Mouse (Mus musculus) thymus, postnatal 10 days (tissue): ENCODE measurements around the gene Plcb4.
"Not testable (repeated sequence)": the region's sequence is repeated elsewhere in the genome, so short reads cannot be mapped to it uniquely, and the experiment has no call there.

Experiments
- DNase-seq, 2 experiments: peaks; one replicate each; pipeline ENCODE4 v3.0.0; 2021; ENCODE audit warnings: low spot score in 2 of 2

Gene Plcb4

DNA sequence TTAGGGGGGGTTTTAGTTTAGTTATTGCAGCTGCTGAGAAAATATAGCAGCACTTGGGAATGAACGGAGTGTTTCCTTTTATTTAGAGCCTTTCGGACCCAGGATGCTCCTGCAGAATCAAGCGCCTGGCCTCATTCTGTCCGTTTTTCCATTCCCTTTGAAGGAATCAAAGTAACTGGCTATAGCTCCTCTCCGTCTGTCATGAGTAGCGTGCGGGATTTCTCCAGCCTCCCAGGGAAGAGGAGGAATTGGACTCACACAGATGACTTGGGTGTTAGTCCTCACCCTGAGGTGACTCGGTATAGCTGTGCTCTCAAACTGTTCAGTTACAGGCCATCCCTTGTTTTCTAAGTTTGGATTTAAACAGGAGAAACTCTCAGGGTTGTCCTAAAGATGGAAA, 14.8 kb downstream of the Plcb4 start:
- DNase-seq = no peak

DNA sequence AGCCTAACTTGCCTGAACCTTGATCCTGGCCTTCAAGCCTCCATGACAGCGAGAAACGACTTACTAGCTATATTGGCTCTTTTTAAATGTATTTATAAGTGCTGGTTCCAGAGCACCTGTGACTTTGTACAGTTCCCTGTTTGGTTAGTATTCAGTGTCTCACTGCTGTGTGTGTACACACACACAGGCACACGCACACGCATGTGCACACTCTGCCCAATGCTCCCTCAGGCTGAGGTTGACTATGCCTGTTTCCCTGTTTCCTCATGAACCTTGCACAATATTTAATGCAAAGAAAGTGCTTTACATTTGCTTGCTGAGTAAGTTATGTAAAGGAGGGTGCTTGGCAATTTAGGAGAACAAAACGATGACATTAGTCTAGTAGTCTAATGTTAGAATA, 16.5 kb downstream of the Plcb4 start:
- DNase-seq = no peak

DNA sequence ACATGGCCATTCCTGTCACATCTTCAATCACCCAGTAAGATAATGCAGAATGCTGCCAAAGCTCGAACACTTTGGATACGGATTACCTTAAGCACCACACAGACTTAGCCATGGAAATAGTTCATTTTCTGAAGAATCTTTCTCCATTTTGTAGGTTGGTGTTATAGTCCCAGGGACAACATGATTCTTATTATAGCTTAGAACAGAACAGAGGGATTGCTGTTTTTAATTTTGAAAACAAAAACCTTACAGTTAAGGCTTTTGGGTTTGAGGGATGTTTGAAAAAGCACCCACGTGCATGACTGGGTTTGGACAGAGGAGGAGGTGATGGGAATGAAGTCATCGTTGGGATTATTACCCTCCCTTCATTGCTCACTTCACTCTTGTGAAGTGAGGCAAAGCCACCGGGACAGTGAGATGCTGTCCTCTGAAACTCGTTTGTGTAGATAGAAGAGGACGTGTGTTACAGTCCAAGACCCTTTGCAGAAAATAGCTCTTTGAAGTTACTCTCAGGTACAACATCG, 18.2 kb downstream of the Plcb4 start:
- no peak for DNase-seq

DNA sequence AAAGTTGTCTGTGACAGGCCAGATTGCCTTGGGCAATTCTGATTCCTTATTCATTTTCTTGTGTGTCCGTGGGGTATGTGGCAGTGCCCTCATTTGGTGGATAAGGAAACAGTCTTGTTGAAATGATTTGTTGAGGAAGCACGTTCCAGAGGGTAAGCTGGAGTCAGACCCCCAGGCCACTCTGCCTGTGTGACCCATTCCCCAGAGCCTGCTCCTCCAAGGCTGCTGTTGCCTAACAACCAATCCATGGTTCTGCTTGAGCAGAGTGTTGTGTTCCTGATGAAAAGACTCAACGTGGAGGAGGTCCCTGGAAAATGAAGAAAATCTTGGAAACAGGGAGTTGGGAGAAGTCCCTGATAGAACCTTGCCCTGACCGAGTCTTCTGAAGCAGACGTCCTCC, 18.8 kb downstream of the Plcb4 start:
- no peak for DNase-seq

DNA sequence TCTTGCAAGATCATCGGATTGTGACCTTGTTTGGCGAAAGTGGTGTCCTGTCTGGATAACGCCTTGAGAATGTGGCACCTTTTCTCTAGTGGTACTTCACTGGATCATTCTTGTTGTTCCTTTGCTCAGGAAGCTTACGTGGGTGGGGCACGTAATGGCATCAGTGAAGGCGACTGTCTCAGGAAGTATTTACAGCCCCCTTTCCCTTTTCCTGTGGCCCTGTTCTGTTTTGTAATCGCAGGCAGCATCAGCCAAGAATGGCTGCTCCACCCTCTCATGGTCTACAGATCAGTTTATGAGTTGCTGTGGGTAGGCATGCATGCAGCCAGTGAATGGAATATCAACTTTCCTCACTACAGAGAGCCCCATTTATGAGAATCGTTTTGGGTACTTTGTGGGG, 21.2 kb downstream of the Plcb4 start:
- DNase-seq = no peak

DNA sequence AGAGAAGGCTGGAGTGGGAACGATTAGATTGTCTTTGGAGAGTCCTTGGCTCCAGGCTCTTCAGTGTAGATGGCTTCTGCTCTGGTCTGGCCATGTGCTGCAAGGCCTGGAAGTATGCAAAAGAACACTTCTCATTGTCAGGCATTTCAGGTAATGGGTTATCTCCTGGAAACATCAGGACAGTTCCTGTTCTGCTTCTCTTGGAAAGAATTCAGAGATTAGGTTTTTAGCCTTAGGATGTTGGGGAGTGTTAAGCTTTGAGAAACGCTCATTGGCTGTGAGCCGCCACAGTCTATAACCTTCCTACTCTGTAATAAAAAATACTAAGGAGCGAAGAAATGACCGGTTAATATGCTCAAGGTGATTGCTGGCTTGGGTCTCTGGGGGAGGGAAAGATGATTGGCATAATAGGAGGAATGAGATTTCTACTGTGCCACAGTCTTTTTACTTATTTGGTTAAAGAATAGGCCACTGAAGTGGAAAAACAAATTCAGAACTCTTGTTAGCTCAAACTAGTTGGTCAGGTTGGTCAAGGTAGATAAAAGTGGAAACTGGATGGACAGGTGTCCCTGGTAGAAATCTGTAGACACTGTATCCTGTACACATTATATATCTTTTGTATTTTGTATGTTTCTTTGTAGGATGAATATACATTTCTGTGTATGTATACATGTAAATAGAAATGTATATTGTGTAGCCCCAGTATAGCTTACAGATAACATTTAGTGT, 21.8 kb downstream of the Plcb4 start:
- no peak for DNase-seq

DNA sequence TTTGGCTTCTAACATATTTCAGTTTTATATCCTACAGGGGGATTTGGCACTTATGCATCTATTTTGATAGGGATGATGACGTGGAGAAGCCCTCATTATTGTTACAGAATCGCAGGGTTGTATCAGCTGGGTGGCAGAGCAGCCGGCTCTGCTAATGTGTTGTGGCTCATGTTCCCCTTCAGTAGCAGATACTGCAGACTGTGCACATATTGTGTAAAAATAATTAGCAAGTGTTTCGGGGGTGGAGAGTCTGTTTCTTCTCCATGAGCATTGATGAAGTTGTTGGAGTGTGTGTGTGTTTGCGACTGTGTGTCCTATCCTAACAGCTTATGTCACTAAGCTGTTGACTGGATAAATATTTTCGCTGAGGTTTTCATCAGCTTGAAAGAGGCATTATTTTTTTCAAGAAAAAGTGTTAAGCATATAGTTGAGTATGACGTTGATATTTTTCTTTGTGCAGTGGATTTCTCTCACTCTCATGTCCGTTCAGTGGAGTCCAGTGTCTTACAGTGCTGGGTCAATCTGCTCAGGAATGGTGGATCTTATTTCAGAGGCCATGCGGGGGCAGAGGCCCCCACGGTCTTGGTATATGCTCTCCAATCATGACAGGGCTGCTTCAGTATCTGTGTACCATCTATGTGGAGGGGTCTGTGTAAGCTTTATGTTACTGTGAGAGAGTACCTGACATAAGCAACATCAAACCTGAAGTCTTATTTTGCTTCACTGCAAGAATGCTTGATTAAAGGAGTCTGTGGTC, 25.1 kb downstream of the Plcb4 start:
- DNase-seq = no peak

DNA sequence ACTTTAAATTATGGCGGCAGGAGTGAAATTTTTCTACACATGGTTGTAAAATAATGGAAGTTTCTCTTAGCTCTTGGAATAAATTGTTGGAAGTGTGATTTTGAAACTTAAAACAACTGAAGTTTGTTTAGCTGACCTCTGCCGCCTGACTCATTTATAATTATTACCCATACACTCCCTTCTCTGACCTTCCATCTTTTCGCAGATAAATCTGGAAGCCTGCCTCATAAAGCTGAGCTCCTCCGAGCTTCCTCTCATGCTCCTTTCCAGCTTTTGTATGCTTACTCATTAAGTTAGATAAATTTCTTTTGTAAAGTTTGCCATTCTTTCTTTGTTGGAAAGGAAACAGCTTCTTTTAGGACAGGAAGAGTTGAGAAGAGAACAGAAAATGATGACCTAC, 27.9 kb downstream of the Plcb4 start:
- no peak for DNase-seq

DNA sequence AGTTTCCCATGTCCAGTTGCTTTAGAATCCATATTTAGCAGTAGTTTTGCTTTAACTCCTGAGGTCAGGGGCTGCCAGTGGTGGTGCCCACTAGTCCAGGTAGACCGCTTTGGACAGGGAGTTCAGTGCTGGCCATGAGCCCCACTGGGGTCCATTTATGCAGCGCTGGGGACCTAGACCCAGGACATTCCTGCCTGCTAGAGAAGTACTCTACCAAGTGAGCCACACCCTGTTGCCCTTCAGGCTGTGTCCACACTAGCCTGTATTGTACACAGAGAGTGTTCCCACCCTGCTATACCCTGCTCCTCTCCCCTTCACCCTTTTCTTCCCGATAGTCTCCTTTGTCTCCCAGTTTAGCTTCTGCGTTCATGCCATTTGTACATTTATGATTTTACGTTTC, 28.8 kb downstream of the Plcb4 start:
- DNase-seq = no peak

DNA sequence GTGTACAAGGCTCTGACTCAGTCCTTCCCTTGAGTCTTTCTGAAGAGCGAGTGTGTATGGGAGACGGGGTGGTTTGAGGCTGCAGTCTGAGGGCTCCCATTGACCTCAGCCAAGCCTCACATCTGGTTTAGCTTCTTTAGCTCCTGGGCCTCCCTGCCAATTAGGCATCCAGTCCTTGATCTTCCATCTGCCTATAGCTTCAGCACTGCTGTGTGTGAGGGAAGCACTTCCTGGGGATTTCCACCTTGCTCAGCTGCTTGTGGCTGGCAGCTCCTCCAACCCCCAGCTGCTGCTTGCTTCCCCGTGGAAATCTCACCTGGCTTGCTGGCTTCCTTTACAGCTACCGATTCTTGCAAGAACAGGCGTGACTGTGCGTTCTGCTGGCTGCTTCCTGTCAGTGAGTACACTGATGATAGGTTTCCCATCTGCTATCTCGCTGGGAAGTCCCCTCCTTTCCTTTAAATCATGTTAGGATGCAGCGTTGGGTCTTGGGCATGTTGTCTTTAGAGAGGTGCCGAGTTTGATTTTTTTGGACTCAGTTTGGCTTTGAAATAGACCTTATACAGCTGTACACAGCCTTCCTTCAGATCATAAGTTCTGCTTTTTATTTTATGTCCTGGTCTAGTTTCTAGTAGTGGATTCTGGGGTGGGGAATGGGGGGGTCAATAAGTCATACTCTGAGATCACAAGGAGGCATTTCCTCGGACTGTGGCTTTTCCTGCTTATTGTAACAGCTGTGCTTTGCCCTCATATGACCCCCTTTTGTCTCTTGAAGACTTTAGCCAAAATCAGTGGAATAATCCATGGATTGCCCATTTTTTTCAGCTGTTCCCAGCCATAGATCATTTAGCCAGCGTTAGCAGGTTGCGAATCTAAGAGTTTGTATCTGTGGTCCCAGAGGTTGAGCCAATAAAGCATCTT, 34.0 kb downstream of the Plcb4 start:
- DNase-seq = no peak

DNA sequence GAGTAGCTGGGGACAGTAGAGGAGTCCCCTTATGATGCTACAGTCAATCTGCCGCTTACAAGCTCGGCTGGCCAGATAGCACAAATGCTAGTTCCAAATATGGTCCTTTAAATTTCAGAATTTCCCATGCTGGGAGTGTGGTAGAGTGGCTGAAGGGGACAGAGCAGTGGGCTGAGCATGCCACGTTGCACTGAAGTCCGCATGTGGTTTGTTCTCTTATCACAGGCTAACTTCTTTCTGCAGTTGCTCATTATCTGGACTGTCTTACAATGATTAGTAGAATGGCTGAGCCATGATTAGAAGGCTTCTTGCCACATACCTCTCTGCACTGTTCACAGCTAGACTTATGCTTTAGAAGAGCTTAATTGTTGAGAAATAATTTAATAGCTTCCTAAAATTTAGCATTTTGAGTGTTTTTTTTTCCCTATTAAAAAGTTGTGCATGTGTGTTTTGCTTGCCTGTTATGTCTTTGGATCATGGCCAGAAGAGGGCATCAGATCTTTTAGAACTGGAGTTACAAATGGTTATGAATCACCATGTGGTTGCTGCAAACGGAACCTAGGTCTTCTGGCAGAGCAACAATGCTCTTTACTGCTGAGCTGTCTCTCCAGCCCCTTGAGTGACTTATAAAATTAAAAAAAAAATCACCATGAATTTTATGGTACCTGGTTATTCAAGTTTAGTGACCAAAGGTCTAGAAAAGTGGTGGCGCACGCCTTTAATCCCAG, 42.0 kb downstream of the Plcb4 start:
- DNase-seq = no peak

DNA sequence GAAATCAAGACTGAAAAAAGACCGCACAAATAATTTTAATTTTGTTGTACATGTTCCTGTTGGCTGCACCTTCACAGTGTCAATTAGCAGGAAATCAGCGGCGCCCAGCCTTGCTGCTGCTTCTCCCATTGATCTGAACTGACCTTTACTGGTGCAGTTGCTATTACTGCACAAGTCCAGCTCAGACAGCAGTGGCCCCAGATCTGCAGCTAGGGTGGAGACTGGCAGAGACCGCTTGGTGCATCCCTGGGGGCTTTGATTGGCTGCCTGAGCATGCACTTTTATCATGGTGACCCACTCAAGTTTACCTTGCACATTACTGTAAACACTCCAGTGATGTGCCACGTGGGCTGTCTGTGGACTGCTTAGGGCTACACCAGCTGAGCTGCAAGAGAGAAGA, 45.9 kb downstream of the Plcb4 start:
- no peak for DNase-seq

DNA sequence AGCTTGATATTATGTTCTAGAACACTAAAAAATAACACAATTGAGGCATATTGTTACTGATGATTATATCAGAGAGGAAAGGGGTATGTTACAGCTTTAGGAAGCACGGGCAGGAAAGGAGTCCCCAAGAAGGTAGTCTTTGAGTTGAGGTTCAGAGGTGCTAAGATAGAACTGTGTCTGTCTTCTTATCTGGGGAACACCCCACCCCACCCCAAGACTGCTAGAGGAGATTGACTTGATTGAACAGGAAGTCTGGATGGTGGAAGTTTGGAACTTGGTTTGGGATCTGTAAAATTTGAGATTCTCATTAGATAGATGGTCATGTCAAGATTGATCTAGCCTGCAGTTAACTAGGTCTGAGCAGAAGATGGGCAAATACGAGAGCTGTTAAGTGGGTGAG, 48.5 kb downstream of the Plcb4 start:
- no peak for DNase-seq

DNA sequence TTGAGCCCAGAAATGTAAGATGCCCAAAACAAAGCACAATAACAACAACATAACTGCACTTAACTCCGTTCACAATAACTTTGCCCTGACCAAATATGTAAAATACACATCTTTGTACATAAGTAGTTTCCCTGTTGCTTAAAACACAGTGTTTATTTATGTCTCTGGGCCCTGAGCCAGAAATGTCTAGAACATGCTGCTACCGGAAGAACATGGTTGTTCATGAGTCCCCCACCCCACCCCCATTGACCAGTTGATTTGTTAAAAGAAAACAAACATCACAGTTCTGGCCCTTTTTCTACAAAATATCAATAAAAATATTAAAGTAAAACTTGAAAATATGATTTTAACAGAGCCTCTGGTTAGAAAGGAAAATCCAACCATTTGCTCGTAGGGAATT, 49.6 kb downstream of the Plcb4 start:
- DNase-seq = no peak

DNA sequence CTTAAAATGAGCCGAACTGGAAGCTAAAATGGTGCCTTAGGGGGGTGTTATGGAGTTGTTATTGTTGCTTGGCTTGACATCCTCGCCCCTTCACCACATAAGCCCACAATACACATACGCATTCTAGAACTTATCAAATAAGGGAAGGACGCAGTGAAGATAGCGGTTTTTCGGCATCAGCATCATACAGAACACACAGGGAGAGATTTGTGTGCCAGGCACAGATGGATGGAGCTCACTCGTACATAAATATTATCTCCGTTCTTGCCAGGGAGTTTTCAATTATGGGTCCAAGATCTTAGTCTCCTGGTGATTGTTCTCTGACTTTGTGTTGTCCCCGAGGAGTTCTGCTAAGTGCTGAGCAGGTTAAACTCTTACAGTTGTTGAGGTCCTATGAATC, 50.0 kb downstream of the Plcb4 start:
- no peak for DNase-seq

DNA sequence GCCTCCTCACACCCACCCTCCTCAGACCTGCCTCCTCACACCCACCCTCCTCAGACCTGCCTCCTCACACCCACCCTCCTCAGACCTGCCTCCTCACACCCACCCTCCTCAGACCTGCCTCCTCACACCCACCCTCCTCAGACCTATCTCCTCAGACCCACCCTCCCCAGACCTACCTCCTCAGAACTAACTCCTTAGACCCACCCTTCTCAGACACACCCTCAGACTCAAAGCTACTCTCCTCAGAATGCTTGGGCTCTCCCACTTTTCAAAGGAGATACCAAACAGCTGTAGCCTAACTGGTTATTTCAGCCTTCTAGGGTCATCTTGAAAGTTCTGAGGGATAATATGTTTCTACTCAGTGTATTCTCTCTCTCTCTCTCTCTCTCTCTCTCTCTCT, 50.9 kb downstream of the Plcb4 start:
- not testable (repeated sequence) for DNase-seq

DNA sequence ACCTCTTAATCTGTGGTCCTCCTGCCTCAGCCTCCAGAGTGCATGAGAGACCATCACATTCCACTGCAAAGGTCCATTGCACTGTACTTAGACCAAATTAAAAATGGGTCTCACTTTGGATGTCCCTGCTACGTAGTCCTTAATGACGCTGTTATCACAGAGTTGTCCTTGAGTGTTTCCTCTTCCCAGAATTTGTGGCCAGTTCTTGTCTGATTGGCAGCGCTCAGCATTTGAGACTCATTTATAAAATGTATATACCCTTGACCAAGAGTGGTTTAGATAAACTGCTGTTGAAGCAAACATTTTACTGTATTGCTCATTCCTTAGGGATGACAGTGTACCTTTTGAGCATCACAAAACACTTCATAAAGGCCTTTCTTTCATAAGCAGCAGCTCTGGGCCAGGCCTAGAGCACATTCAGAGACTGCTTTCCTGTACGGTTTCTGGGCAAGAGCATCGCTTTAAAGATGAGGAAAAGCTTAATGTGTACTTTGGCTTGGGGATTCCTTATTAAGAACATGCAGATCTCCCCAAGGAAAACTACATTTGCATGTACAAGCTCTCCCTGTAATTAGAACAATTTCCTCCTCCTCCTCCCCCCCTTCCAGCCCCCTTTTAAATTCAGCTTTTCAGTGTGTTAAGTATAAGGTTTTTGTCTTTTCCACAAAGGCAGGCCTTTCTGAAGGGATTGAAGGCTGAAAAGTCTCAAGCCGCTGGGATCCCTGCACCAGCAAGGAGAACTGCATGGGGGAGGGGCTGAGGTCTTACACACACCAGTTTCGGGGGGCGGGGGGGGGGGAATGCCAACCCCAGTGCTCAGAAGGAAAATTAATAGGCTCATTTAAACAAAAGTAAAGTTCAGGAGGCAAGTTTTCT, 52.5 kb downstream of the Plcb4 start:
- no peak for DNase-seq

DNA sequence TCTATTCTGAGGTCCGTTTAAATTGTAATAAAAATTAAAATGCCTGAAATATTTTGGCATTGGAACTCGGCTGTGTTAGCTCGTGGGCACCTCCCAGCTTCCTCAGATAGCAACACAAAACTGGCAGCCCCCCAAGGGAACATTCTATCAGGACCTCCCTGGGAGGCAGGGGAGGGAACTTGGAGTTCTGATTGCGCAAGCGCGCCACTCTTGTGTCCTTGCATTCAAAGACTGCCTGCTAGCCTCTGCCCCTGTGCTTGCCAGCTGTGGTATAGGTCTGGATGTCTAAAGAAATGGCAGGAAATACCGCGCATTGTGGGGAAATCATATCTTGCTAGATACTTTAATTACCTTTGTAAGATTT, 53.1 kb downstream of the Plcb4 start:
- DNase-seq = no peak

DNA sequence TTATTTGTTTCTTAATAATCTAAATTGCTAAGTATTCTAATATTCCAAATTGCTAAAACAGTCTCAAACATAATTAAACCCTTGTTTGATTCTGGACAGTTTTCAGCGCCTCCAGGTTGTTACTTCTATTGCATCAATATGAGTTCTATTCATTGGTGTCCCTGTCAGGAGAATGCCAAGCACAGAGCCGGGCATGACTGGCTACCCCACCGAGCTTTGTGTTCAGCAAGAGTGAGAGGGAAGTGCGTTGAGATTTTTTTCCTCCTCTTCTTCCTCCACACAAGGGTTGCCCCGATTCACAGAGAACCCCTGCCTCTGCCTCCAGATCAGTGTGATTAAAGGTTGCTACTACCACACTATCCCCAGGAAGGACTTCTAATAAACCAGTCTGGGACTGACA, 53.5 kb downstream of the Plcb4 start:
- DNase-seq = no peak

DNA sequence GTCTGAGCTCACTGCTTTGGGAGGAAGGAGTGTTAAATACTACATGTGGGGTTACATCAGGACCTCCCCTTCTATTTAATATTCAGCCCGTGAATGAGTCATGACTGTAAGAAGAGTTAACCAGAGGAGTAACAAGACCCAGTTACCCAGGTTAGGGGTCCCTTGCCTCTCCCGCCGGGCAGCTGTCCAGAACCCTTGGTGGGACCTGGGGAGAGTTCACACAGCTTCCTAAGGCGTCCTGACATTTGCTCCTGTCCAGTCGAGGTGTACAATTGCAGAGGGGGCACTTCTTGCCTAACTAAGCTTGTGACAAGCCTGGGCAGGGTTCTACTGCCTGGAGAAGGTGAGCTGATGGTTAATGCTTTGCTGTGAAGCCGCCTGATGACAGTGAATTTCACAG, 54.1 kb downstream of the Plcb4 start:
- no peak for DNase-seq

DNA sequence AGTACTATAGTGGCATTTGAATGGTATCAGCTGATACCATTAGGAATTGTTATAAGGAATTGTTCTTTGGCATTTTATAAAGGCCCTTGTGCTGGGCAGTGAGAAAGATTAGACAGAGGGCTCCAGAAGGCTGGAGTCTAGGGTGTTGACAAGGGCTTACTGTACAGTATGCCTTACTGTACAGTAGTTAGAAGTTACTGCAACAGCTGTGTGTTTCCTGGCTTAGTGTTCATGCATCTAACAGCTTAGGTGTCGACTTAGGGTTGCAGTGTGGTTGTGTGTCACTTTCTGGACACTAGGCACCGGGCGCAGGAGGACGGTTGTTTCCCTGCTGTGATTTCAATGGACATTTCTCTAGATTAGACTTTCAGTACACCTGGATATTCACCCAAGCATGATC, 57.4 kb downstream of the Plcb4 start:
- no peak for DNase-seq
